Mouse (Mus musculus) hindbrain, embryonic 16.5 days (tissue): ENCODE results near the gene Strn3. TPM values are rescaled to one million over a fixed set of nuclear protein-coding genes. Genes with fewer than 3 reads are reported as not detected.

Experiments
- ATAC-seq: fragments of 200-750 bp; cut with Nextera tagmentation; 2 replicates; pipeline ENCODE4 v1.8.0; 2017; ENCODE audit warnings: moderate TSS enrichment, moderate library complexity
- H3K27ac ChIP-seq: fragments of 300-500 bp; sonication (generic); 2 replicates; pipeline ENCODE4 v1.5.1; 2014; ENCODE audit warnings: low read depth, mild to moderate bottlenecking, control low read depth, low read length, moderate library complexity
- H3K27me3 ChIP-seq: fragments of 300-500 bp; sonication (generic); replicated peaks from 2 replicates; pipeline ENCODE4 v1.6.1; 2014; ENCODE audit warnings: low read length; ENCODE audit not compliant: control insufficient read depth, insufficient read depth
- H3K36me3 ChIP-seq: fragments of 300-500 bp; sonication (generic); 2 replicates; pipeline ENCODE4 v1.6.1; 2014; ENCODE audit warnings: mild to moderate bottlenecking, low read length, moderate library complexity, mixed read lengths; ENCODE audit not compliant: control insufficient read depth, insufficient read depth
- H3K4me1 ChIP-seq: fragments of 300-500 bp; sonication (generic); 2 replicates; pipeline ENCODE4 v1.6.1; 2014; ENCODE audit warnings: low read depth, low read length; ENCODE audit not compliant: control insufficient read depth, insufficient read depth
- H3K4me2 ChIP-seq: fragments of 300-500 bp; sonication (generic); 2 replicates; pipeline ENCODE4 v1.6.1; 2014; ENCODE audit warnings: mild to moderate bottlenecking, low read length, control low read depth, moderate library complexity
- H3K4me3 ChIP-seq: fragments of 300-500 bp; sonication (generic); 2 replicates; pipeline ENCODE4 v1.5.1; 2014; ENCODE audit warnings: mild to moderate bottlenecking, low read length, control low read depth, moderate library complexity
- H3K9ac ChIP-seq: fragments of 300-500 bp; sonication (generic); 2 replicates; pipeline ENCODE4 v1.6.1; 2014; ENCODE audit warnings: low read depth, mild to moderate bottlenecking, control low read depth, low read length, moderate library complexity
- H3K9me3 ChIP-seq: fragments of 300-500 bp; sonication (generic); 2 replicates; pipeline ENCODE4 v1.6.1; 2014; ENCODE audit warnings: mild to moderate bottlenecking, low read length, moderate library complexity; ENCODE audit not compliant: control insufficient read depth
- WGBS: fragments of 180-500 bp; shearing (Covaris S2); extraction: QIAGEN DNeasy Blood & Tissue Kit; methylation state at CpG from one replicate; pipeline ENCODE4 v1.1.7; 2014; 5-methylcytosine and 5-hydroxymethylcytosine counted together
- polyA plus RNA-seq: library from polyadenylated mRNA; unstranded; fragments of >200 nt; fragmentation: Nextera tagmentation; extraction: Ambion mirVana; gene quantifications from 2 replicates; pipeline ENCODE4 v1.2.1, GENCODE M21; 2015

Gene Strn3
- polyA plus RNA-seq, 1 experiment from 2014 or later, result 28.7 TPM

- no peak overlapping the region for H3K9ac ChIP-seq
- H3K27ac ChIP-seq, result no peak overlapping the region
- no peaks in the 10 kb centered on the region for H3K27me3 ChIP-seq
- no peak overlapping the region for H3K4me2 ChIP-seq
- 0 out of 2 replicates have a peak, but pooled peaks cover 3% of the 10 kb centered on the region for H3K36me3 ChIP-seq
- WGBS, result 80% methylated on average over 2 of the region's 2 CpGs
- H3K4me1 ChIP-seq, result no peaks in the 10 kb centered on the region
- no peaks in the 10 kb centered on the region for H3K9me3 ChIP-seq
- ATAC-seq, result no peak
- no peak overlapping the region for H3K4me3 ChIP-seq
Measured at GRCm38 (mm10) chr12:51636689-51637470, 54.8 kb downstream of the Strn3 start.

DNA sequence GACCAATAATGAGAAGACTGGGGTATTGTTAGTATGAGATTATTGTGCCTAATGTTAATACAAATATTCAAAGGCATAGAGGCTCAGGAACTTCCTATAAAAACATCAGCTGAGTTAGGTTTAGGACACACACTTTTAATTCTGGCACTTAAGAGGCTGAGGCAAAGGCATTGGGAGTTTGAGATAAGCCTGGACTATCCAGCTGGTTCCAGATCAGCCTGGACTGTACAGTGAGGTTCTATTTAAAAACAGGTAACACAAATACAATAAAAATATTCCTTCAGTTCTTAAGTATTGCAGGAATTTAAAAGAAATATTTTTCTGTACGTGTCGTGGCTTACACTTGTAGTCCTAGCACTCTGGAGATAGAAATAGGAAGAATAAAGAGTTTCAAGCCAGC, 55.4 kb downstream of the Strn3 start:
- H3K36me3 ChIP-seq, result peaks cover 3% of the 10 kb centered on the region; the same call in 1 of the 2 replicates
- H3K9ac ChIP-seq, result no peak overlapping the region
- no peaks in the 10 kb centered on the region for H3K4me1 ChIP-seq
- H3K4me3 ChIP-seq, result no peak overlapping the region
- H3K27me3 ChIP-seq, result no peaks in the 10 kb centered on the region
- H3K9me3 ChIP-seq, result no peaks in the 10 kb centered on the region
- WGBS, result 95% methylated on average over 2 of the region's 2 CpGs
- no peak for ATAC-seq
- H3K27ac ChIP-seq, result no peak overlapping the region
- H3K4me2 ChIP-seq, result no peak overlapping the region

DNA sequence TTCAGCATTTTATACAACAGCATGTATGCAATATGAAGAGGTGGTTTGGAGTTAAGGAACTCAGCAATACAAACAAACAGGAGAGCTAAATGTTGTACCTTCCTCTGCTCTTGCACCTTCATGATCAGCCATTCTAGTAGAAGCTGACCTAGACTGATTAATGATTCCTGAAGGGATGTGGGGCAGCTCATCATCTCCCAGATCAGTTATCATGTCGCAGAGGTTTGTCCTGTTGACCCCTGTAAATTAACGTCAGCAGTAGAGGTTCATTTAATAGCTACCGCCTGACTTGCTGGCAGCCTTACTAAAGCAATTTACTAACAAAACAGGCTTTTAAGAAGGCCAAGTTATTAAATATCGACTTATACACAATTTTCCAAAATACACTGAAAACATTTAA, 58.2 kb downstream of the Strn3 start:
- 80% methylated on average over 4 of the region's 4 CpGs for WGBS
- Histone ChIP-seq H3K4me1 (no peaks in the 10 kb centered on the region), H3K27me3 (no peaks in the 10 kb centered on the region), H3K27ac (no peak overlapping the region), H3K9me3 (no peaks in the 10 kb centered on the region), H3K36me3 (peaks cover 3% of the 10 kb centered on the region; the same call in 1 of the 2 replicates), H3K4me2 (no peak overlapping the region), H3K4me3 (no peak overlapping the region), H3K9ac (no peak overlapping the region)
- ATAC-seq, result no peak

DNA sequence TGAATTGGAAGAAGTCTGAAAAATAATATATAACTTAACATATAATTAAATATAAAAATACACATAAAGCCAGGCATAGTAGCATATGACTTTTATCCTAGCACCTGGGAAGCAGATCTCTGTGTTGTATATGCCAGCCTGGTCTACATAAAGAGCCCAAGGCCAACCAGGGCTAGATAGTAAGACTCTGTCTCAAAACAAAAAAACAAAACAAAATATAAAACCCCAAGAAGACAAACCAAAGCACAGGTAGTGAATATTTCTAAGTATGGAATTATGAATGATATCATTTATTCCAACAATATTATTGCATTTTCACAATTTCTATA, 68.4 kb downstream of the Strn3 start:
- Histone ChIP-seq H3K27me3 (no peaks in the 10 kb centered on the region), H3K36me3 (peaks cover 5% of the 10 kb centered on the region; the same call in 1 of the 2 replicates), H3K9me3 (no peaks in the 10 kb centered on the region), H3K4me1 (no peaks in the 10 kb centered on the region), H3K9ac (no peak overlapping the region), H3K27ac (no peak overlapping the region), H3K4me2 (no peak overlapping the region), H3K4me3 (no peak overlapping the region)
- ATAC-seq, result peak; percentile 48

GRCm38 (mm10) chr12:51622670-51623365, 68.9 kb downstream of the Strn3 start:
- Histone ChIP-seq H3K36me3 (peaks cover 5% of the 10 kb centered on the region; the same call in 1 of the 2 replicates), H3K27me3 (no peaks in the 10 kb centered on the region), H3K27ac (no peak overlapping the region), H3K4me2 (no peak overlapping the region), H3K4me3 (no peak overlapping the region), H3K4me1 (no peaks in the 10 kb centered on the region), H3K9ac (no peak overlapping the region), H3K9me3 (no peaks in the 10 kb centered on the region)
- peak; percentile 90 for ATAC-seq
- 65% methylated on average over 5 of the region's 5 CpGs for WGBS

GRCm38 (mm10) chr12:51621161-51621560, 70.5 kb downstream of the Strn3 start:
- Histone ChIP-seq H3K9me3 (no peaks in the 10 kb centered on the region), H3K27ac (no peak overlapping the region), H3K27me3 (no peaks in the 10 kb centered on the region), H3K9ac (no peak overlapping the region), H3K4me1 (no peaks in the 10 kb centered on the region), H3K36me3 (peaks cover 5% of the 10 kb centered on the region), H3K4me3 (no peak overlapping the region), H3K4me2 (no peak overlapping the region)
- no peak for ATAC-seq
- WGBS, result 97% methylated on average over 5 of the region's 5 CpGs

DNA sequence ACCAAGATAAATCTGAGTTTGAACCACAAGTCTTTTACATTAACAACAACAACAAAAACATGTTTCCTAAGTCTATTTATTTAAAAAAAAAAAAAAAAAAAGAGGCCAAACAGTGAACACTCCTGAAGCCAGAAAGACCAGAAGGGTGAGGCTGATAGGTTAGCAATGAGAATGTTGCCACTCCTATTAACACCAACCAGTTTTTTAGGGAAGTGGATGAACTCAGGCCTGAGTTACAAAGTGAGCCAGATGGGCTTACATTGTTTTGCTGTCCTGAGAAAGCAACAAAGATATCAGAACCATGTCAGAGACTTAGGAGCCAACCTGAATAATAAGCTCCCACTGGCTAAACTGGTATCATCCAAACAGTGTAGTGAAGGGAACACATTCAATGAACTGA, 71.1 kb downstream of the Strn3 start:
- no peaks in the 10 kb centered on the region for H3K4me1 ChIP-seq
- no peaks in the 10 kb centered on the region for H3K9me3 ChIP-seq
- H3K27ac ChIP-seq, result no peak overlapping the region
- no peak overlapping the region for H3K4me3 ChIP-seq
- peaks cover 8% of the 10 kb centered on the region for H3K36me3 ChIP-seq
- no peak for ATAC-seq
- H3K9ac ChIP-seq, result no peak overlapping the region
- H3K27me3 ChIP-seq, result no peaks in the 10 kb centered on the region
- H3K4me2 ChIP-seq, result no peak overlapping the region

DNA sequence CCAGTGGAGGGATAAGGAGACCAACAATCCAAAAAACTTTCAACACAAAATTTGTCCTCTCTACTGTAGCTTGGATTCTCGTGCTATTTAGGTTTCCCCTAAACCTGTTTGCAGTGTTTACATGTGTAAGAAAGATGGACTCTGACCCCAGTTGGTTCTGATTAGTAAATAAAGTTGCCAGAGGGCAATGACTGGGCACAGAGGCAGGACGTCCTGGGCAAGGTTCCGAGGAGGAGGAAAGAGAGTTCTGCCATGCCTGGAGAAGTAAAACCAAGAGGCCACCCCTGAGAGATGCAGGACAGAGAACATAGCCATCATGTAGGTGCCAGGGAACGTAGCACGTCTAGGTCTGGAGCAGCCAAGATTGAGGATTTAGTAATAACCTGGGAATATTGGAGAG, 79.3 kb downstream of the Strn3 start:
- no peak for ATAC-seq
- 95% methylated on average over 5 of the region's 5 CpGs for WGBS

DNA sequence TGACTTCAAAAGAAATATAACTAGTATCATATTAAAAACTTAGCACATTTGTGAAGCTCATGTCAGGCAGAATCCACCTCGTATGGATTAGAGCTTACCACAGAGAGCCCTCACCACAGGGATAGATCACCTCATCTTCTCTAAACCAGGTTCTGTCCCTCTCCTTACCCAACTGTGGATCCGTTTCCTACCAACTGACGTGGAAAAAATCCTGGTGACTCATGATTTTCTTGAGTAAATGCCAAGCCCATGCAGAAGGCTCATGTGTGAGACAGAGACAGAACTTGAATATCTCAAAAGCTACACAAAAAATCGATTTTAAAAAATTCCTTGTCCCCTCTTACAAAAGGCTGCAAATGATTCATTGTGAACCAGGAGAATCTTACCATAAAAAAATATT, 85.6 kb downstream of the Strn3 start:
- H3K4me1 ChIP-seq, result no peaks in the 10 kb centered on the region
- 84% methylated on average over 4 of the region's 4 CpGs for WGBS
- no peak for ATAC-seq
- 0 out of 2 replicates have a peak, but pooled peaks cover 2% of the 10 kb centered on the region for H3K9me3 ChIP-seq
- H3K4me3 ChIP-seq, result no peak overlapping the region
- H3K36me3 ChIP-seq, result peaks cover 9% of the 10 kb centered on the region
- H3K4me2 ChIP-seq, result no peak overlapping the region
- no peak overlapping the region for H3K27ac ChIP-seq
- no peak overlapping the region for H3K9ac ChIP-seq
- no peaks in the 10 kb centered on the region for H3K27me3 ChIP-seq

More for the DNA sequence above, 79.3 kb downstream of the Strn3 start:
- Histone ChIP-seq H3K4me2 (no peak overlapping the region), H3K4me1 (no peaks in the 10 kb centered on the region), H3K27me3 (no peaks in the 10 kb centered on the region), H3K36me3 (peaks cover 17% of the 10 kb centered on the region), H3K4me3 (no peak overlapping the region), H3K9me3 (no peaks in the 10 kb centered on the region), H3K9ac (no peak overlapping the region), H3K27ac (no peak overlapping the region)
